Mouse (Mus musculus) ES-Bruce4 (cell line): ENCODE measurements around the gene Fam205a3. TPM values are rescaled to one million over a fixed set of nuclear protein-coding genes. Genes with fewer than 3 reads are reported as not detected.
"Not testable (repeated sequence)": the region's sequence is repeated elsewhere in the genome, so short reads cannot be mapped to it uniquely, and the experiment has no call there.

Experiments used
- H3K27ac ChIP-seq: 2 replicates; pipeline ENCODE4 v1.5.1; 2012; ENCODE audit warnings: low read length, inconsistent platforms; ENCODE audit not compliant: insufficient read depth
- H3K27me3 ChIP-seq: 2 replicates; pipeline ENCODE4 v1.6.1; 2012; ENCODE audit warnings: mild to moderate bottlenecking, low read length, inconsistent platforms; ENCODE audit not compliant: control insufficient read depth, poor library complexity, insufficient read depth, severe bottlenecking
- H3K36me3 ChIP-seq: 2 replicates; pipeline ENCODE4 v1.6.1; 2012; ENCODE audit warnings: inconsistent platforms, mild to moderate bottlenecking, low read length, moderate library complexity; ENCODE audit not compliant: control insufficient read depth, poor library complexity, insufficient read depth, severe bottlenecking
- H3K4me1 ChIP-seq: one replicate; pipeline ENCODE4 v1.8.1; 2011; ENCODE audit warnings: low read length; ENCODE audit not compliant: control insufficient read depth, insufficient read depth
- H3K4me3 ChIP-seq: 2 replicates; pipeline ENCODE4 v1.5.1; 2011; ENCODE audit warnings: low read depth, mild to moderate bottlenecking, low read length
- H3K9ac ChIP-seq: 2 replicates; pipeline ENCODE4 v1.6.1; 2012; ENCODE audit warnings: low read depth, mild to moderate bottlenecking, inconsistent platforms; ENCODE audit not compliant: poor library complexity, severe bottlenecking
- H3K9me3 ChIP-seq: replicated peaks from 2 replicates; pipeline ENCODE4 v1.6.1; 2012; ENCODE audit warnings: mild to moderate bottlenecking, low read length, inconsistent platforms; ENCODE audit not compliant: control insufficient read depth, poor library complexity, insufficient read depth, severe bottlenecking
- polyA plus RNA-seq: library from polyadenylated mRNA; stranded (reverse); fragments of >200 nt; gene quantifications from 2 replicates; pipeline ENCODE4 v1.2.4, GENCODE M21; 2011; ENCODE audit warnings: low read depth; ENCODE audit not compliant: missing spikeins, insufficient read depth, insufficient read length

The Fam205a3 gene
- not detected in 2 replicates for polyA plus RNA-seq

DNA sequence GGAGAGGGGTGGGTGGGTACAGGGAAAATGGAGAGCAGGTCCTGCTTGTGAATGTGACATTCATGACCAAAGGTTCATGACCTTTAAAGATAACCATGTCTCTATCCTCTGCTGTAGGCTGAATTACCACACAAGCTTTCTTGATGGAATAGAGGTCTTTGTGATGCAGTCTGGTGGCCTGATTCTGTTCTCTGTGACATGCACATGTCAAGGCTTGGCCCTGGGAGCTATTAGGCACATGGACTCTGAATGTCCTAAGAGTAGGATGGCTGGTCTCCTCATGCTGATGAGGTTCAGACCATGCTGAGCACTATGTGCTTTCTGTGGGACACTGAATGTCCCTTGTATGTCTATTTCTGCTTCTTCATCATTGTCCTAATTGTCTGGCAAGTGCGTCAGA is at the start of gene Fam205a3:
Gene Fam205a3, plus strand, starts transcription at position 301 of the 400 bp plus-strand sequence.
- H3K9ac ChIP-seq, H3K9me3 ChIP-seq, H3K27me3 ChIP-seq, H3K36me3 ChIP-seq, H3K4me1 ChIP-seq, H3K27ac ChIP-seq, H3K4me3 ChIP-seq: not testable (repeated sequence)

DNA sequence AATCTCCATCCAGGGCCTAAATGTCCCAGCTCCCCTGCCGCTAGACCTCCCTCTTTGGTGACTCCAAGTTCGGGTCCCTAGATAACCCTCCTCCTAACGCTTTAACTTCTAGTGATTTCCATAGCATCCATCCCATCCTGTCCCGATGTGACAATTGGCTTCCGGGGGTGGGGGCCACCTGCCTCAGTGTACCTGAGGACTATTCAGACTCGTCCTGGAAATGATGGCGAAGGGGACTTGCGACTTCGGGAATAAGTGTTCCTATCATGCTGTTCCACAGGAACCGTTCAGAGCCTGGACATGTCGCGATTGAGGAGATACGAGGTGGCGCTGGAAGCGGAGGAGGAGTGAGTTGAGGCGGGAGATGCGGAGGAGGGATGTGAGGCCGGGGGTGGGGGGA is 24.2 kb upstream of the Fam205a3 start, which contains the start of gene Gm21953:
Gene Gm21953, plus strand, starts transcription at position 301 of the 400 bp plus-strand sequence.
- H3K4me1 ChIP-seq, H3K4me3 ChIP-seq, H3K27ac ChIP-seq, H3K9ac ChIP-seq, H3K36me3 ChIP-seq, H3K27me3 ChIP-seq, H3K9me3 ChIP-seq: not testable (repeated sequence)

Other genes with a start within 250 kb of the Fam205a3 start
- gene Gm3893, start 227.1 kb upstream of the Fam205a3 start, polyA plus RNA-seq = not detected in 2 replicates
- gene Gm13304, start 203.5 kb upstream of the Fam205a3 start, polyA plus RNA-seq = not detected in 2 replicates
- not detected in 2 replicates for gene Gm13306, start 164.9 kb upstream of the Fam205a3 start, polyA plus RNA-seq
- 1.7 TPM in 1 of 2 replicates, not detected in the other for gene Gm13305, start 149.7 kb upstream of the Fam205a3 start, polyA plus RNA-seq
- not detected in 2 replicates for gene Gm10600, start 77.7 kb upstream of the Fam205a3 start, polyA plus RNA-seq
- not detected in 2 replicates for gene Ccl21b, start 62.6 kb upstream of the Fam205a3 start, polyA plus RNA-seq
- not detected in 2 replicates for gene Gm21953, start 24.1 kb upstream of the Fam205a3 start, polyA plus RNA-seq
- gene Gm21586, start 121.0 kb downstream of the Fam205a3 start, polyA plus RNA-seq = not detected in 2 replicates
- gene Gm2163, start 148.4 kb downstream of the Fam205a3 start, polyA plus RNA-seq = not detected in 2 replicates
- not detected in 2 replicates for gene Fam205a2, start 209.8 kb downstream of the Fam205a3 start, polyA plus RNA-seq